Mouse (Mus musculus) neural tube, embryonic 14.5 days (tissue): ENCODE measurements around the gene Tmem120a. TPM values are rescaled to one million over a fixed set of nuclear protein-coding genes. Genes with fewer than 3 reads are reported as not detected.

Experiments
- ATAC-seq: fragments of 200-750 bp; cut with Nextera tagmentation; 2 replicates; pipeline ENCODE4 v1.8.0; 2017; ENCODE audit warnings: low read depth, mild to moderate bottlenecking, moderate TSS enrichment, moderate library complexity
- H3K27ac ChIP-seq: fragments of 300-500 bp; sonication (generic); 2 replicates; pipeline ENCODE4 v1.5.1; 2014; ENCODE audit warnings: low read depth, mild to moderate bottlenecking, control low read depth, low read length, moderate library complexity, mixed read lengths
- H3K27me3 ChIP-seq: fragments of 300-500 bp; sonication (generic); 2 replicates; pipeline ENCODE4 v1.6.1; 2014; ENCODE audit warnings: low read length; ENCODE audit not compliant: control insufficient read depth, insufficient read depth
- H3K36me3 ChIP-seq: fragments of 300-500 bp; sonication (generic); 2 replicates; pipeline ENCODE4 v1.6.1; 2014; ENCODE audit warnings: low read length, mixed read lengths; ENCODE audit not compliant: control insufficient read depth, insufficient read depth
- H3K4me1 ChIP-seq: fragments of 300-500 bp; sonication (generic); 2 replicates; pipeline ENCODE4 v1.6.1; 2014; ENCODE audit warnings: low read length; ENCODE audit not compliant: control insufficient read depth, insufficient read depth
- H3K4me2 ChIP-seq: fragments of 300-500 bp; sonication (generic); 2 replicates; pipeline ENCODE4 v1.6.1; 2014; ENCODE audit warnings: mild to moderate bottlenecking, low read depth, low read length, control low read depth
- H3K4me3 ChIP-seq: fragments of 300-500 bp; sonication (generic); 2 replicates; pipeline ENCODE4 v1.5.1; 2014; ENCODE audit warnings: low read depth, low read length, control low read depth, mixed read lengths
- H3K9ac ChIP-seq: fragments of 300-500 bp; sonication (generic); replicated peaks from 2 replicates; pipeline ENCODE4 v1.6.1; 2014; ENCODE audit warnings: low read depth, mild to moderate bottlenecking, control low read depth, low read length, mixed read lengths
- H3K9me3 ChIP-seq: fragments of 300-500 bp; sonication (generic); 2 replicates; pipeline ENCODE4 v1.6.1; 2016; ENCODE audit warnings: low read length; ENCODE audit not compliant: control insufficient read depth
- WGBS: fragments of 180-500 bp; shearing (Covaris S2); extraction: QIAGEN DNeasy Blood & Tissue Kit; methylation state at CpG from one replicate; pipeline ENCODE4 v1.1.7; 2014; 5-methylcytosine and 5-hydroxymethylcytosine counted together
- polyA plus RNA-seq: library from polyadenylated mRNA; unstranded; fragments of >200 nt; fragmentation: Nextera tagmentation; extraction: Ambion mirVana; gene quantifications from 2 replicates; pipeline ENCODE4 v1.2.1, GENCODE M21; 2014

Gene Tmem120a
- polyA plus RNA-seq, 1 experiment from 2014 or later: 82.0 TPM

GRCm38 (mm10) chr5:135720121-135720520 lies 24.1 kb downstream of the Tmem120a start:
- H3K27me3 ChIP-seq: no peaks in the 10 kb centered on the region
- peaks cover 9% of the 10 kb centered on the region for H3K4me1 ChIP-seq
- peaks cover 25% of the 10 kb centered on the region for H3K36me3 ChIP-seq
- no peak overlapping the region for H3K4me2 ChIP-seq
- no peaks in the 10 kb centered on the region for H3K9me3 ChIP-seq
- no peak overlapping the region for H3K9ac ChIP-seq
- no peak overlapping the region for H3K4me3 ChIP-seq
- no peak overlapping the region for H3K27ac ChIP-seq
- ATAC-seq: no peak
- 79% methylated on average over 3 of the region's 3 CpGs for WGBS

DNA sequence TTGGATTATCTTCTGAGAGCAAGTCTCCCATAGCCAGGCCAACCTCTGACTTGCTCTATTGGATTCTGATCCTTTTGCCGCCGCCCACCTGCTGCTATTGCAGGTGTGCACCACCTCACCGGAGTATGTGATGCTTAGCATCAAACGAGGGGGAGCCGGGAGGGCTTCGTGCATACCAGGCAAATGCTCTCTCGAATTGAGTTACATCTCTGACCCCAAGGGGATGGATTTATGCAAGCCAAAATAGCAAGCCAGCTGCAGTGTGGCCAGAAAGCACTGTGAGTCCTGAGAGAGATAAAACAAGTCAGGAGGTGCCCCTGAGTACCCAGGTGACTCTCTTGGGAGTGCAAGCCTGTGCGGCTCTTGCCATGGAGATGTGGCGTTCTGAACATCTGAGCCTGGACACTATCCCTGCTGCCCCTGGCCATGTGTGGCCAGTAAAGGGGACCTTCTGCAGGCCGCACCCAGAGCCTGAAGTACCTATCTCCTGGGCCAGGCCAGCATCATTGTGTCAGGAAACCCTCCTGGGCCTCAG lies 24.6 kb downstream of the Tmem120a start:
- H3K27me3 ChIP-seq: no peaks in the 10 kb centered on the region
- no peaks in the 10 kb centered on the region for H3K9me3 ChIP-seq
- no peak overlapping the region for H3K9ac ChIP-seq
- H3K4me1 ChIP-seq: peaks cover 4% of the 10 kb centered on the region
- H3K4me3 ChIP-seq: no peak overlapping the region
- WGBS: 86% methylated on average over 10 of the region's 10 CpGs
- no peak overlapping the region for H3K4me2 ChIP-seq
- peaks cover 25% of the 10 kb centered on the region for H3K36me3 ChIP-seq
- no peak for ATAC-seq
- no peak overlapping the region for H3K27ac ChIP-seq

- no peak overlapping the region for H3K4me3 ChIP-seq
- ATAC-seq: no peak
- peaks cover 20% of the 10 kb centered on the region for H3K36me3 ChIP-seq
- H3K9me3 ChIP-seq: no peaks in the 10 kb centered on the region
- H3K27ac ChIP-seq: no peak overlapping the region
- peaks cover 7% of the 10 kb centered on the region for H3K4me1 ChIP-seq
- no peak overlapping the region for H3K4me2 ChIP-seq
- 58% methylated on average over 10 of the region's 10 CpGs for WGBS
- H3K27me3 ChIP-seq: no peaks in the 10 kb centered on the region
- no peak overlapping the region for H3K9ac ChIP-seq
These were observed 28.6 kb downstream of the Tmem120a start for GRCm38 (mm10) chr5:135715624-135716023.

DNA sequence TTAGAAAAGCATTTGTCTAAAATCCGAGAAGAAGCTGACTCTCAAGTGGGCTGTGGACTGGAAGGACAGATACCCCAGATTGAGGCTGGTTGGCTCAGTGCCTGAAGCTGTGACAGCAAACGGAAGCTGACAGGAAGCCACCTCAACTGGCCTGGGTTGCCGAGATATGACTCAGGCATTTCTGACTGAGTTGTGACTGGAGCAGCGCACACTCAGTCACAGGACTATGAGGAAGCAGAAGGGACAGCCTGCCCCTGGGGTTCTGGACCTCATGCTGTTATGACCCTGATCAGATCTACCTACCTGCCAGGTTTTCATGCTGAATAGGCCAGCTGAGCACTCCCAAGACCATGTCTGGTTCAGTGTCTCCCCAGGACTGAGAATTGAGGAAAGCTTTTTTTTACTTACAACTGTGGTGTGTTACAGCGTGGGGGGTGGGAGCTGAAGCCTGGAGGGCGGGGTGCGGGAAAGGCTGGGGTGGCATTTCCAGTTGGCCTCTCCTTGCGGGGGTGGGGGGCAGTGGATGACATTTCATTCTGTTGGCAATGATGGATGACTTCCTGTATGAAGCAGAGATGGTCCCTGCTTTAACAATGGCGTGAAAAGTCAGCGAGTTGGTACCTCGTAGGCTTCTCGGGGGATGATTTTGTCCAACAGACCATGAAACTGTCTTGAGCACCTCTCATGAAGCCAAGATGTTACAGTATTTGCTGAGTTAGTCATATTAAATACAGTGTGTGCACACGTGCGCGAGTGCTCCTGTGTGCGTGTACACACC lies 30.6 kb downstream of the Tmem120a start:
- no peaks in the 10 kb centered on the region for H3K27me3 ChIP-seq
- no peak overlapping the region for H3K4me3 ChIP-seq
- H3K9ac ChIP-seq: no peak overlapping the region
- WGBS: 72% methylated on average over 16 of the region's 16 CpGs
- peaks cover 15% of the 10 kb centered on the region for H3K36me3 ChIP-seq
- no peak overlapping the region for H3K4me2 ChIP-seq
- H3K4me1 ChIP-seq: peaks cover 7% of the 10 kb centered on the region
- no peaks in the 10 kb centered on the region for H3K9me3 ChIP-seq
- peak; percentile 34; the same call in 1 of the 2 replicates for ATAC-seq
- H3K27ac ChIP-seq: no peak overlapping the region

DNA sequence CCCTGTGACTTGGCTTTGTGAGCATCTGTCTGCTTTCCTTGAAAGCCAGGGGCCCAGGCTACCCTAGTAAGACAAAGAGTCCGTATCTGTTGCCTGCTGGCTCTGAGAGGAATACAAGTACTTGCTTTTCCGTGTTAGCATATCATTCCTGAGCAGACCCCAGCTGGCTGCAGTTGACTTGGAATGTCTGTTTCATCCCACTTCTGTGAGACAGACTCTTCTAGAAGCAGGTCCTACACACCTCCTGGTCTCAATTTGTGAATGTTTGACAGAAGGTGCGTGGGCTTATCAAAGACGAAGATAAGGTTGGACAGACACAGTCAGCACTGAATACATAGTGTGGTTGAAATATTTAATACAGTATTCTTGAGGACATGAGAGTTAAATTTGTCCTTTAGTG lies 31.4 kb downstream of the Tmem120a start:
- H3K27me3 ChIP-seq: no peaks in the 10 kb centered on the region
- ATAC-seq: no peak
- no peak overlapping the region for H3K27ac ChIP-seq
- no peak overlapping the region for H3K4me3 ChIP-seq
- H3K9ac ChIP-seq: no peak overlapping the region
- no peak overlapping the region for H3K4me2 ChIP-seq
- 69% methylated on average over 4 of the region's 4 CpGs for WGBS
- H3K36me3 ChIP-seq: peaks cover 15% of the 10 kb centered on the region
- H3K9me3 ChIP-seq: no peaks in the 10 kb centered on the region
- peaks cover 7% of the 10 kb centered on the region for H3K4me1 ChIP-seq

- Histone ChIP-seq H3K4me2 (no peak overlapping the region), H3K9ac (no peak overlapping the region), H3K4me1 (peaks cover 7% of the 10 kb centered on the region), H3K4me3 (no peak overlapping the region), H3K36me3 (peaks cover 6% of the 10 kb centered on the region), H3K9me3 (no peaks in the 10 kb centered on the region), H3K27me3 (no peaks in the 10 kb centered on the region), H3K27ac (no peak overlapping the region)
- no peak for ATAC-seq
- 93% methylated on average over 13 of the region's 13 CpGs for WGBS
These were observed 32.5 kb downstream of the Tmem120a start for GRCm38 (mm10) chr5:135711582-135712355.

DNA sequence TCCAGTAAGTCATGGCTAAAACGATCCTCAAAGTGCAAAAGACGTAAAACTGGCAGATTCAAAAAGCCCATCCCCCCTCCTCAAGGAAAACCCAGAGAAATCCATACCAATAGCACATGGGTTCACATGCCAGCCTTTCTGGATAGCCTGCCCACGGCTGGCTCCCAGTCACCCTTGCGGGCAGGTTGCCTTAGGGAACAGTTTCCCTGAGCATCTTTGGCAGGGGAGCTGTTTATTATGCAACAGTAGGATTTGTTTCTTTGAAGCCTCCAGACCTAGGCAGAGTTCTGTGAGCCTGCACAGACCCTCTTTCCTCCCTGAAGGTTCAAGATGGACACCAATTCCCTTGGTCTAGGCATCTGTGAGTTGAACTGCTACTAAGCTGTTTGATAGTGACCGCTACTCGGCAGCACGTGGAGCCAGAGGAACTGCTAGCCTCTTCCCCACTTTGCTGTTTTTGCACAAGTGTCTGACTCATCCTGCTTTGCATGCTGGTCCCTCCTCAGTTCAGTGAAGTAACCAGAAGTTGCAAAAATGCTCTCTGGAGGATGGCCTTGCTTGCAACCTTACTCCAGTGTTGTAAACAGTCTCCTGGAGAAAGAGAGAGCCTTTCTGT lies 33.5 kb downstream of the Tmem120a start:
- Histone ChIP-seq H3K27ac (no peak overlapping the region), H3K4me1 (peaks cover 7% of the 10 kb centered on the region), H3K36me3 (no peaks in the 10 kb centered on the region), H3K9ac (no peak overlapping the region), H3K4me3 (no peak overlapping the region), H3K9me3 (no peaks in the 10 kb centered on the region), H3K4me2 (no peak overlapping the region), H3K27me3 (no peaks in the 10 kb centered on the region)
- 89% methylated on average over 7 of the region's 7 CpGs for WGBS
- ATAC-seq: no peak

- no peak overlapping the region for H3K4me3 ChIP-seq
- H3K36me3 ChIP-seq: no peaks in the 10 kb centered on the region
- H3K27ac ChIP-seq: no peak overlapping the region
- no peaks in the 10 kb centered on the region for H3K27me3 ChIP-seq
- no peak overlapping the region for H3K4me2 ChIP-seq
- 99% methylated on average over 5 of the region's 5 CpGs for WGBS
- peaks cover 7% of the 10 kb centered on the region for H3K4me1 ChIP-seq
- ATAC-seq: no peak
- no peak overlapping the region for H3K9ac ChIP-seq
- H3K9me3 ChIP-seq: no peaks in the 10 kb centered on the region
These were observed 34.5 kb downstream of the Tmem120a start for GRCm38 (mm10) chr5:135709716-135710115.
